Mouse (Mus musculus): ENCODE results near the gene Cyfip1. TPM values are rescaled to one million over a fixed set of nuclear protein-coding genes. Genes with fewer than 3 reads are reported as not detected.

Gene Cyfip1
- 10 to 100 TPM; 78.3 to 86.9 (median 81.4) TPM for total RNA-seq (2022)

DNA sequence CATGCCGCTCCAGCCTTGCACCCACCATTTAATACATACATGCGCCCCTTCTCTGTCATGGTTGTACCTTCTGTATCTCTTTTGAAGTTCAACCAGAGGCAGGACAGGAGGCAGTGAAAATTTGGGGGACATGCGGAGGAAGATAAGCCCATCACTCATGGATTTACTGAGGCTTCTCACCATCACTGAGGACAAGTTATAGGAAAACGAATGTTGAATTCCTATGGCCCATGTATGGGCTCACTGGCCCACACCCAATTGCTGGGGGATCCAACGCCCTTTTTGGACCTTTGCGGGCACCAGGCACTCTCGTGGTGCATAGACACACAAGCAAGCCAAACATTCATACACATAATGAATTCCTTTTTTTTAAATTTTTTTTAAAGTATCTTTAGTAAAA, at the start of gene Cyfip1:
Gene Cyfip1, plus strand, starts transcription at position 301 of the 400 bp plus-strand sequence.
- DNase-seq (ENCODE audit: low spot score in 2 of 2), result no peak

DNA sequence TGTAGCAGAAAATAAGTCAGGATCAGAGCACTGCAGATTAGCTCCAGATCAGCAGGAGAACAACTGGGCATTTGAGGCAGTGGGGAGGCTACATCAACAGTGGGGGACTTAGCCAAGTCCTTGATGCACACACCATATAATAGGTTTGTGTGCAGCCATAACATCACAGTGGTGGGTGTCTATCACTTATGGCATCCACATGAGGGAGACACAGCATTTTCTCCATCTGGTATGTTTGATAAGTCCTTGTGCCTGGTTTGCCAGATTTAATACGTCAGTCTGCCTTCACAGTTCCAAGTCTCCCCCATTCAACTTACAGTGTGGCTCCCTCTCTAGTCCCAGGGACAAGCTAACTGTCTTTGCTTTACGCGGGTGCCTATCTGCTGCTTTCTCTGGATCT, 49.3 kb upstream of the Cyfip1 start:
- DNase-seq (ENCODE audit: low spot score in 2 of 2), result peak in 1 of 2 experiments; percentile 40

DNA sequence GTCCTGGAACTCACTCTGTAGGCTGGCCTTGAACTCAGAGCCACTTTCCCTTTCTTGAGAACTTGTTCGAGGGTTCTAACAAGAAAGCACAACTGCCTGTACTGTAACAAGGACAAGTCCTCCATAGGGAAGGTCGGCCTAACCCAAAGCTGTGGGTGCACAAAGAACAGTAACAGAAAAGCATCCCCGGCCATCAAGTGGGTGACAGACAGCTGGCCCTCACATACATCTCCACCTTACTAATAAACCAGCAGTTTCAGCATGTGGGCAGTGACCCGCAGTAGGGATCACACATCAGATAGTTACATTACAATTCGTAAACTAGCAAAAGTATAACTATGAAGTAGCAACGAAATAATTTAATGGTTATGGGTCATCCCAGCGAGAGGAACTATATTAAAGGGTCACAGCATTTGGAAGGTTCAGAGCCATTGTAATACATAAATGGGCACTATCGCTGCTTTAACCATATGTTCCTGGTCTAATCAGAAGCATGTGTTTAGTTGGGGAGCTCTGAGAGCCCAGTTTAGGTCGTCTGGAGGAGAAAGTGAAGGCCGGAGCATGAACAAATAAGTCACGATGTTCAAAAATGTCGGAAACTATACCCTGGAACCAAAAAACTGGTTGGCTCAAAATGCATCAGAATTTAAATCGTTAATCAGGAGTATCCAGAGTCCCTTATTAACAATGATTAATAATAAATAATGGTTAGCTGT, 48.2 kb upstream of the Cyfip1 start:
- no peak for DNase-seq (ENCODE audit: low spot score in 2 of 2)

DNA sequence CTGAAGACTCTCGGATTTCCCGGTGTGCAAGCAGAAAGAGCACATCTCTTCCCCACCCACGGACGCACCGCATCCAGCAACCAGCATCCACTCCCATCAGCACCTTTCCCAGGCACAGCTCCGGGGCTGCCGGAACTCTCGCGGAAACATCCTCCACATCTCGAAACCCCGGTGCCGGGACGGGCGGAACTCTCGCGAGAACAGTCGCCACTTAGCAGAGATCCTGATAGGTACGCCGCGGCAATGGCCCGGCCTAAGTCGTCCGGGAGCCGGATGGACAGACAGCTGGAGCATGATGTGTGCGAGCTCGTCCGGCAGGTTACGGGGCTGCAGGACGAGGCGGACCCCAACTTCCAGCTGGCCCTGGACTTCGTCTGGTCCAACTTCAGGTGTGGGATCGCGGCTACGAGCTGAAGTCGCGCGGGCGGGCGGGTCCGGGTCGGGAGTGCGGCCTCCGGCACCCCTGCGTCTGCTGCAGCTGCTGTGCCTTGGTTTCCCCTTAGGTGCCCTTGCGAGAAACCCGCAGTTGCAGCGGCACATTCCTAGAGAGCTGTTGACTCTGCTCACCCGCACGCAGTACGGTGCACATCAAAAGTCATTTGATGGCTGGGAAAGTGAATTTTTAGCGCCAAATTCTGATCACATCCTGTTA, 47.5 kb upstream of the Cyfip1 start, which contains the start of gene Tubgcp5:
Gene Tubgcp5, plus strand, starts transcription at position 203 of the 652 bp plus-strand sequence.
- peak; percentile 90 to 98 for DNase-seq (ENCODE audit: low spot score in 2 of 2)

DNA sequence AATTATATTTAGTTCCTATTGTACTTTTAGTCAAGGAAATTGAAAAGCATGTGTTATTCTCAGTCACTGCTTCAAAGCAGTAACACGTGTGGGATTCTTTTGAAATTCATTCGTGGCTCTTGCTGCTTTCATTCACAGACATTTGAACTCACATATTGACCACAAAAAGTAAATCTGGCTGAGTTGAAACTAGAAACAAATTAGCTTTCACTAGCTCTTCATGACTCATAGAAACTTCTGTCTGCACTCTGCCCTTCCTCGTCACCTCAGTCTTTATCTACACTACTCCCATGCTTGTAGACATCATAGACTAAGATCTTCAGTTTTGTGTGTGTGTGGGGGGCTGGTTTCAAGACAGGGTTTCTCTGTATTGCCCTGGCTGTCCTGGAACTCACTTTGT, 41.6 kb upstream of the Cyfip1 start:
- DNase-seq (ENCODE audit: low spot score in 2 of 2), result no peak

DNA sequence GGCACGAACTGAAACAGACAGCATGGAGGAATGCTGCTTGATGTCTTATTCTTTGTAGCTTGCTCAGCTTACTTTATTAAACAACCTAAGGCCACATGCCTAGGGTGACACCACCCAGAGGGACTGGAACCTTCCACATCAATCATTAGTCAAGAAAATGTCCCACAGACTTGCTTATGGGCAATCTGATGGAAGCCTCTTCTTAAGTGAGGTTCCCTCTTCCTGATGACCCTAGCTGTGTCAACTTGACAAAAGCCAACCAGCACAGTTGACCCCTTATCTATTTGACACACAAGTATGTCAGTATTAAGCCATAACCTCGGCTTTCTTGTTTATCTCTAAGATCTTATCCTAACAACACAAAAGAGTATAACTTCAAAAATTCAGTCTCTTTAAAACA, 31.6 kb upstream of the Cyfip1 start:
- no peak for DNase-seq (ENCODE audit: low spot score in 2 of 2)

DNA sequence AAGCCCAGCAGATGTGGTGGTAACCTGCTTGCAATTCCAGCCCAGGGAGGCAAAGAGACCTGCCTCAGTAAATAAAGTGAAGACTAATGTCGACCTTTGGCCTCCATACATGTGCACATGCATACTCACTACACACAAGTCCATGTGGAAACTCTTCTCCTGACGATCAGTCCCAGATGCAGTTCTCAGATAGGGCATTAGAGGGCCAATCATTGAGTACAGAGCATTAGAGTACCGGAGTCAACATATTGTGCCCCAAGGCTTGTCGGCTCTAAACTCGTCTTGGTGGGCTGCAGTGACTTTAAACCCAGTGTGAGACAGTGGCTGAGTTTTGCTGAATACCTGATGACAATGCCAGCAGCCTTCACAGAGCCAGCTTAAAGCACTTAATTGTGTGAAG, 17.1 kb upstream of the Cyfip1 start:
- no peak for DNase-seq (ENCODE audit: low spot score in 2 of 2)

DNA sequence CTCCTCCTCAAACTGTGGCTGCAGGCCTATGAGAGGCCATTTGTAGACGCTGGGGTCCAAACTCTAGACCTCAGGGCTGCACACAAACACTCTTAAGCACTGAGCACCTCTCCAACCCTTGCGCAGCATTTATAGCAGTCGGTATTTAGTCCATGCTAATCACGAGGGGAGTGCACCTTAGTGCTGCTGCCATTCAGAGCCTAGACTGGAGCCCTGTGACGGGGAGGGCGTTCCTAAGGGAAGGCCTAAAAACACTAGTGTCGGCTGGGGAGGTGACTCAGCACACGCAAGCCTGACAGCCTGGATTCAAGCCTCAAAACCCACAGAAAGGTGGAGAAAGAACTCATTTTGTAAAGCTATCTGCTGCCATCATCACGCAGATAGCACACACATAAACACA, 14.0 kb upstream of the Cyfip1 start:
- DNase-seq (ENCODE audit: low spot score in 2 of 2), result no peak

DNA sequence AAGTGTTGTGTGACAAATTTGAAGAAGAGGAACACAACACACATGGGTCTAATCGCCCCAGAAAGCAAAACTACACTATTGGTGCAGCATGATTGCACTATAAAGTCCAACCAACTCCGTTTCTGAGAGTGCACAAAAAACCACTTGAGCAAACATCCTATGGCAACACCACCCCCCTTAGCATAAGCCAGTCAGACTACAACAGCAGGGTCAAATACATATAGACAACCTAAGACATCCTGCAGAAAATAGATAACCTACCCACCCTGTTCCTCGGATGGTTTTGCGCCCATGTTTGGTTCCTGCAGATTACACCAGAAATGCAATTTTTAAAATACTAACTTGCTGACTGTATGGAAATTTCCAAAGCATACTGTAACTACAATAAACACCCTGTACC, 4.7 kb upstream of the Cyfip1 start:
- no peak for DNase-seq (ENCODE audit: low spot score in 2 of 2)

DNA sequence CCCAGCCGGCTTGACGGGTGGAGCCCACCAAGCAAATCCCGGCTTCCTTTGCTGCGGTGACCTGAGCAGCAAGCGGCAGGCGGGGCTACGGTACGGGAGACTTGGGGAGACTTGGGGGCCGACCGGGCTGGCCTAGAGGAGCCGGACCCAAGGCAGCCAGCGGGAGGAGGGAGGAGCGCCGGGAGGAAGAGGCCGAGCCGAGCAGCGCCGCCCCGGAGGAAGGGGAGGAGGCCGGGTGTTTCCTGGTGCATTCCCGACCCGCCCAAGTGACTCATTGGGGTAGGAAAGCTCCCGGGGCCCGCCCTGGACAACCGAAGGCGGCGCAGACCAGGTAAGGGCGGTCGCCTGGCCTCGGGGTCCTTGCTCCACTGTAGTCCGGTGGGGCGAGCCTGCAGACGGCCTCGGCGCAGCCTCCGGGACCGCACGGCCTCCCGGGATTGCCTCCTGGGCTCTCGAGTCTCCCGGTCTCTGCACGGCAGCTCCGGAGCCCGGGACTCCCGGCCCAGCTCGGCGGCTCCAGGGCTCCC, 495 bp downstream of the Cyfip1 start:
- DNase-seq (ENCODE audit: low spot score in 2 of 2), result peak; percentile 70 to 83

DNA sequence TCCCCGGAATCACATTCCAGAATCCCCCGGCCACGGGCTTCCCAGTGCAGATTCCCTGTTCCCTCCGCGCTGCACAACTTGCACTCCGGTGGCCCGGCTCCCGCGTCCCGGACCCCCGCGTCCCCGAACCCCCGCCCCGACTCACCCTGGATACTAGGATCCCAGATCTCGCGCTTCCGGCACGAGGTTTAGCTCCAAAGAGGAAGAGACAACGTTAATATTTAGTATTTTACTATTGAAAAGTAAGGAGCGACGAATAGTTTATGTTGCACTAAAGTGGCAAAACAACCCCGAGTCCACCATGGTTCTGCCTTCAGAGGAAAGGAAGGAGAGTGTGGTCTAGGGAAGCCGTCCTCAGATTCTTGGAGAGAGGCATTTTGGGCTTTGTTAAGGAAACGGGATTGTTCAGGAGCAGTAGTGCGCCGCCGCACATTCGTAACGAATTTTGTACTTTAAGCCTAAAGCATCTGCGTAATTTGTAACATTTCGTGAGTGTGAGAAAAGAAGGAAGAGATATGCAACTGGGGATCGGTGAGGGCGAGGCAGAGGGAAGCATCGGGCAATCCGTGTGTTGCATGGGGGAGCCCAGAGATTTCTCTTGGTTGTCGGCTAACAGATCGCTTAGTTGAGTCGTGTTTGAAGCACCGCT, 1.1 kb downstream of the Cyfip1 start:
- no peak for DNase-seq (ENCODE audit: low spot score in 2 of 2)

DNA sequence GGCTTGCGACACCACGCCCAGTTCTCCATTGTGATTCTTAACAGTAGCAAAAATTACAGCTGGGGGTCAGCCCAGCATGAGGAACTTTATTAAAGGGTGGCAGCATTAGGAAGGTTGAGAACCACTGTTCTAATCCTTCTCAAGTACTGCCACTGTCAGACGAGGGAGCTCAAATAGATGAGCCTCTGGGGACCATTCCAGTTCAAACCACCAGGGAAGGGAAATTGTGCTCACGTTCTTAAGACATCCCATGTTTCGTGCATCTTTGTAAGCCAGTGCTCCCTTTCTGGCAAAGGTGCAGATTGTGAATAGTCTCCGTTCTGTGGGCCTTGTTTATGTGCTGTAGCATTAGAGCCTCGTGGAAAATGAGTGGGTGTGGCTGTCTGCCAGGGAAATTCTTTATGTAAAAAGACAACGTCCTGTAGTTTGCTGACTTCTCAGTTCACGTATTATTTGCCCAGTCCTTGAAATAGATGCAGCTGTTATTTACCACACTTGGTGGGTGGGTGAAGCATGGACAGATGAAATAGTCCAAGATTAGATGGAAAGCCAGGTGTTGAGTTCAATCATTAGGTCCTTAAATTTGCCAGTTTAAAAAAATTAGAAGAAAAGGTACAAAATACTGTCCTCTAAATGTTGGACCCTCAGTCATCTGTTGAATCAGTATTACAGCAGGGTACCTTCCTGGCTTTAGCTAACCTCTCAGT, 5.2 kb downstream of the Cyfip1 start:
- peak in 1 of 2 experiments; percentile 53 for DNase-seq (ENCODE audit: low spot score in 2 of 2)

DNA sequence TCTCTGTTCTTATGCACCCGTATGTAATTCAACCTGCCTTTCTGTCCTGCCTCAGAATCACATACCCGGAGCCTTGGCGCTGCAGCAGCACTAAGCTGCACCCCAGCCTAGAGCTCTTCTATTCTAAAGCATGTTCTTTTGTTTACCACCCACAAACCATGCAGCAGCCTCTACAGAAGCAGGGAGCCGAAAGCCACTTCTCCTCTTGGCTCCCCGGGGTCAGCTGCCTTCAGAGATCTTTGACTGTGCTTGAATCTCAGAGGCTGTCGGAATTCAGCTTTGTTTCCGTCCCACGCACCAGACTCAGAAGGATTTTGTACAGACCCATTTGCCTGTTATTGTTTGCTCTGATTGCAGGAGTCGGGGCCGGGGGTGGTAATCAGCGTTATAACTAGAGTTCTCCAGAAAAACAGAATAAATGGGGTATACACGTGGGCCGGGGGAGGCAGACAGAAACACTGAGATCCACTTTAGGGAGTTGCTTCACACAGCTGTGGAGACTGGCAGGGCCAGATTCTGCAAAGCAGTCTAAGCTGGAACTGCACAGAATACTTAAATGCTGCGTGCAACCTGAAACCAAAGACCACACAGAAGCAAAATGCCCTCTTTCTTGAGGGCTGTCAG, 8.5 kb downstream of the Cyfip1 start:
- peak in 1 of 2 experiments; percentile 82 for DNase-seq (ENCODE audit: low spot score in 2 of 2)

DNA sequence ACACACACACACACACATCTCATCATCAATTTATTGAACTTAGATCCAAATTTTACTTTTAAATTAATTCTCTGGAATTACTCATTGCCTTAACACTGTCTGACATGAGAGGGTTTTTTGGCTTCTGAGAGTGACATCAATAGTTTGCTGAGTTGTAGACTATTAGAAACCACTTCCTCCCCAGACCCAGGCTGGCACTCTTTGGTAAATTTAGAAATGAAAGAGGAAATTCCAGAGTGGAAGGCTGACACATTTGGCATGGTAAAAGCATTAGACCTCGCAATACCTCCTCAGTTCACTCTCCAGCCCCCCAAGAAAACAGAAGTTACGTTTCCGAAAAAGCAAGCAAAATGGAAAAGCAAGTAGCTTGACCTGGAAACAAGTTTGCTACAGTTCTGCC, 11.2 kb downstream of the Cyfip1 start:
- DNase-seq (ENCODE audit: low spot score in 2 of 2), result no peak

DNA sequence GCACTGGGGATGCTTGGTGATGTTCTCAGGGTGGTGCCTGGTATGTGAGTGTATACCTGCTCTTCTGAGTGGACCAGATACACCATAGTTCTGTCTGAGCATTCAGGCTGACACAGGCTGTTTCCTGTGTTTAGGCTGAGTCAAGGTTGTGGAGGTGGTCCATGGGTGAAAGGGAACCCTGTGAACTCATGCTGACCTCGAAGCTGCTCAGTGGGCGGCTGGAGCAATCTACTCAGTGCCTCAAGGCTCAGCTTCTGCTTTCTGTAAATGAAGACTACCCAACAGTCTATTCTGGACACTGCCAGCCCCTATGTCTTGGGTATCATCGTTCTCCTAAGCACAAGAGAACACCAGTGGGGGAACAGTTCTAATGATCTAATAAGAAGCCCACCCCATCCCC, 14.1 kb downstream of the Cyfip1 start:
- no peak for DNase-seq (ENCODE audit: low spot score in 2 of 2)

DNA sequence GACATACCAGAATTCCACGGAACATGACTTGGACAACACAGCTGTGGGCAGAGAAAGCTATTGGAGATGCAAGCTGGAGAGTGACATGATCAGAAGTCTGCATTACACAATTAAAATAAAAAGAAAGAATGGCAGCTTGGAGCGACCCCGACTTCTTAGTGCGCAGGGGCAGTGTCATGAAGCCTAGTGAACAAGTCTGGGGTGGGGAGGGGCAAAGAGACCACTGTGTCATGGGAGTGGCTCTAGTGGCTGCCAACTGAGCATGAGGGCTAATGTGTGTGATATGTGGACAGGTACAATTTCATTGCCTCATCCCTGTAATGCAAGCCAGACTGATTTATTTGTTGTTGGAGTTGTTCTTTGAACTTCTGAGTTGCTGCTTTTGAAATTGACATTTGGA, 15.2 kb downstream of the Cyfip1 start:
- DNase-seq (ENCODE audit: low spot score in 2 of 2), result no peak

DNA sequence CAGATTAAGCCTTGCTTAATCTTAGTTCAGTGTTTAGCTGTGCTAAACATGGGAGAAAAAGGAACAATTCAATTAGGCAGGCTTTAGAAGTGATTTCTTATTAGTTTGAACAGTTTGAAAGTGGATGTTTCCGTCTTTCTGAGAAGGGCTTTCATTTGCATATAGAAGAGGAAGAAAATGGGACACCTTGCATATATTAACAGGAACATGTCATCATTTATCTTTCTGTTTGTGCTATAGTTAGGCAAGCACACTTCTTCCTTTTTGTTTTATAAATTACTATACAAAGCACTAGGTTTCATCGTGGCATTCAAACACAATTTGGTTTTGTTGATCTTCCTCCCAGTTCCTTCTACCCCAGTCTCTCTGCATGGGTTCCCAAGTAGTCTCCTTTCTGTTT, 16.2 kb downstream of the Cyfip1 start:
- no peak for DNase-seq (ENCODE audit: low spot score in 2 of 2)

DNA sequence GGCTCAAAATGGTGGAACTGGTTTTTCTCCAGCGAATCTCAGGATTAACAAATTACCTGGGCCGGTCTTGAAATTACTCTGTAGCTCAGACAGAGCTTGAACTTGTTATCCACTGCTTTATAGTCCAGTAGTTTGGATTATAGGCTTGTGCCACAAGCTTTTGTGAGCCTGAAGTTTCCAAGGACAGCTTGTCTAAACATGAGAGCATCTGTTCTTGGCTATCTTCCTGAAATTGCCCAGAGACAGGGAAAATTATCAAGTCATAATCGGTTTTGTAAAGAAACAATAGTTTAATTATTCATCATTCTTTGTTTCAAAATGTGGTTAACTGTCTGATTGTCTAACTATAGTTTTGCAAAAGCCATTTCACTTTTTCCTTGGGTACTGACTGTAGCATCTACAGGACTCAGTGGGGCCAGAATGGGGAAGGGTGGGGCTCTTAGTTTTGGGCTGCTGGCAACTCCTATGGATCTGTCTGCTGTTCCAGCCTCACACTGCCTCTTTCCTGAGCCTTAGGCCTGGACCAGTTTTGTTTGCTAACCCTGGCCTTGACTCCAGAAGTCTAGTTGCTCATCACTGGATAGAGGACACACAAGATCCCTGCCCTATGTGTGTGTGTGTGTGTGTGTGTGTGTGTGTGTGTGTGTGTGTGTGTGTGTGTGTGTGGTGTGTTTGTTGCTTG, 17.4 kb downstream of the Cyfip1 start:
- no peak for DNase-seq (ENCODE audit: low spot score in 2 of 2)

DNA sequence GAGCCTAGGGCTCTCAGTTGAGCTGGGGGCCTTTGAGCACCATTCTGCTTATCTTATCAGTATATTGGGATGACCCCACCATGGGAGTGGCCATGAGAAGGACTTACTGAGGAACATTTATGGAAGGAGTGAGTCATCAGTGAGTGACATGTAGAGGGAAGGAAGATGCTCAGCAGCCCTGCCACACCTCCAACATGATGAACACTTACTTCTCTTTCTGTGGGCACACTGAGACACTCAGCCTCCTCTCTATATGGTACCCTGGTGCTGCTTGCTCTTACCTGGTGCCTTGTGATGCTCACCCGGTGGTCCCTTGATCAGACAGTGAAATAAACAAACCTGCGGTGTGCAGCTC, 17.9 kb downstream of the Cyfip1 start:
- no peak for DNase-seq (ENCODE audit: low spot score in 2 of 2)

DNA sequence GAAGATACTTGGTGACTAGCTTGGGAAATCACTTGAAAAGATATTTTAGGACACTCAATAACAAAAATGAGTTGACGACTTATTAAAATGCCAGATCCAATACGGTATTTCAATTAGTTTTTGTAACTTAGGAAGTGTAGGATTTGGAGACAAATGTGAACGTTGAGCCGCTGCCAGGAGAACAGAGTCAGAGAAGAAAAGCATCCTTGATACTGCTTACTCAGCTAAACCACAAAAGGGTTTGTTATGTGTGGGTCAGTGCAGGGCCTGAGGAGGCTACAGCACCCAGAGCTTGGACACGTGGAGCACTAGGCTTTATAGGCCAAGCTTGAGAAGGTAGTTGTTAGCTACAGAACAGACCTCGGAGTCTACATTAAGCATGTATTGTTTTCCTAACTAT, 18.4 kb downstream of the Cyfip1 start:
- DNase-seq (ENCODE audit: low spot score in 2 of 2), result no peak

DNA sequence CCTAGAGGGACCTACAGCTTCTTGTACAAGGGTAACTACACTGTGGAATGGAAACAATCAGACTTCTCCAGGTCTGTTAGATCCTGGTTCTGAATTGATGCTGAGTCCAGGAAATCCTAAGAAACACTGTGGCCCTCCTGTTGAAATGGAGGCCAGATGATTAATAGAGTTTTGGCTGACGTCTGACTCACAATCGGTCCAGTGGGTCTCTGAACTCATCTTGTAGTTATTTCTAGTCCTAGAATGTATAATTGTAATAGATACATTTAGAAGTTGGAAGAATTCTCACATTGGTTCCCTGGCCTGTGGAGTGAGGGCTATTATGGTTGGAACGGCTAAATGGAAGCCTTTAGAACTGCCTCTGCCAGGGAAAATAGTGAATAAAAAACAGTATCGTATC, 19.6 kb downstream of the Cyfip1 start:
- no peak for DNase-seq (ENCODE audit: low spot score in 2 of 2)

Measured in left cerebral cortex, adult 8-10 months (tissue).